12 mouse cellular contexts compared by ENCODE assay signal in the genomic region with DNA sequence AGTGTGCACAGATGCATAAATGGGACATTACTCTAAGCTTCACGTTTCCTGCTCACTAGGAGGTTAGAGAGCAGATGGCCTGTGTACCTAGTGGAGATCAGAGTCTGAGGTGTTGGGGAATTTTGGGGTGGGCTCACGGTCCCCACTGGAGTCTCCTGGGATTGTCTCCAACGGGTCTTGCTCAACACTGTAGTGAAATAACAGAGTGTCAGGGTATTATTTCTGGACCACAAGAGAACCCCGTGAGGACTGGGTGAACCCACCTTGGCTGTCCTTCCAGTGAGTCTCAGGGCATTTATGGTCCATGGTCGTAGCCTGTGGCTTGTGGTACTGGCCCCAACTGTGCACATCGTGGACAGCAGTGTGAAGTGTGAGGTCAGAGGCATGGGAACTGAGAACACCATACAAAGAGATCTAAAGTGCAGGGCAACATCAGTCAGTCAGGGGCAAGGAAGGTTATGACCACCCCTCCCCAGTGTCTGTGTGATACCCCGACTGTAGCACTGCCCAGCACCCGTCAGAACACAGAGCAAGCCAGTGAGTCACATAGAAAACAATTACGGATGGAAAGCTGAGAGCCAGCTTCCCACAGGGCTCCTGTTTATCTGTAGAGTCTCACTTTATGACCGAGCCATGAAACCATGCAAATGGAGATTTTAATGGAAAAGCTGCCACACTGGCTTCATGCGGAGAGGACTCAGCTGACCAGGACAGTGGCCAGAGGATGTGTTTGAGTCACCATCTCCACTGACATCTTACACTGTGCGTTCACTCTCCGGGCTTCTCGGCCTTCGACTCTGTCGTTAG.
A peak's percentile ranks its signal among the peaks of the same experiment; 100 is the strongest.
DNase-seq lines count a peak whose midpoint lies in the region; ATAC-seq and TF ChIP-seq lines count a peak whose summit lies in the region.
"Had no signal": no experiment of that assay in that cellular context is flagged by ENCODE, and none has a peak within 500 bp of the region (broad histone marks: within the 10 kb centered on the region; RNA-seq: fewer than 3 reads in every experiment).

No protein-coding gene starts in this region.

- ATAC-seq in kidney, postnatal 0 days (replicated peaks; ENCODE audit: low FRiP score, low read depth) = no peak
- no peak for ATAC-seq in embryonic facial prominence, embryonic 13.5 days (ENCODE audit: insufficient number of reproducible peaks, insufficient read depth, low FRiP score, low TSS enrichment, low read depth)
- no peak for ATAC-seq in limb, embryonic 15.5 days (ENCODE audit: insufficient number of reproducible peaks, low FRiP score, low TSS enrichment, low read depth)
- ATAC-seq: forebrain, embryonic 15.5 days; liver, postnatal 0 days had no signal

- no peaks in the 10 kb centered on the region for H3K36me3 ChIP-seq in kidney, postnatal 0 days (ENCODE audit: insufficient read depth, low read length)
- H3K36me3 ChIP-seq in embryonic facial prominence, embryonic 13.5 days = no peaks in the 10 kb centered on the region
- no peaks in the 10 kb centered on the region for H3K36me3 ChIP-seq in limb, embryonic 15.5 days
- H3K36me3 ChIP-seq: forebrain, embryonic 15.5 days had no signal

- no peak for TF ChIP-seq CTCF in kidney, postnatal 0 days (IDR thresholded peaks at IDR 0.05; ENCODE audit: low read depth)

- WGBS in kidney, postnatal 0 days = 60% methylated on average over 16 of the region's 16 CpGs
- 71% methylated on average over 16 of the region's 16 CpGs for WGBS in embryonic facial prominence, embryonic 13.5 days
- 64% methylated on average over 16 of the region's 16 CpGs for WGBS in limb, embryonic 15.5 days

- H3K9me3 ChIP-seq in kidney, postnatal 0 days (replicated peaks; ENCODE audit: low read length) = no peaks in the 10 kb centered on the region
- no peaks in the 10 kb centered on the region for H3K9me3 ChIP-seq in embryonic facial prominence, embryonic 13.5 days
- no peaks in the 10 kb centered on the region for H3K9me3 ChIP-seq in limb, embryonic 15.5 days
- H3K9me3 ChIP-seq: forebrain, embryonic 15.5 days had no signal

- DNase-seq in cerebellum, postnatal 10 days = peak; percentile 31 to 38
- DNase-seq in cerebellum, postnatal 36 days = no peak
- no peak for DNase-seq in kidney, postnatal 0 days (ENCODE audit: low spot score)
- no peak for DNase-seq in kidney, postnatal 10 days
- DNase-seq in thymus, postnatal 36 days = no peak
- DNase-seq in right cerebral cortex, adult 2 months (ENCODE audit: low spot score in 2 of 2) = no peak
- DNase-seq: cerebellum, postnatal 25 days; liver, postnatal 0 days; spleen, adult 18-20 months had no signal

- H3K4me1 ChIP-seq in kidney, postnatal 0 days (replicated peaks; ENCODE audit: insufficient read depth, low read length) = 0 out of 2 replicates have a peak, but pooled peaks cover 4% of the 10 kb centered on the region
- H3K4me1 ChIP-seq in embryonic facial prominence, embryonic 13.5 days = peaks cover 56% of the 10 kb centered on the region
- peaks cover 49% of the 10 kb centered on the region for H3K4me1 ChIP-seq in limb, embryonic 15.5 days

- no peaks in the 10 kb centered on the region for H3K27me3 ChIP-seq in kidney, postnatal 0 days (ENCODE audit: insufficient read depth, low read length)
- H3K27me3 ChIP-seq in embryonic facial prominence, embryonic 13.5 days = no peaks in the 10 kb centered on the region
- no peaks in the 10 kb centered on the region for H3K27me3 ChIP-seq in limb, embryonic 15.5 days
- H3K27me3 ChIP-seq: forebrain, embryonic 15.5 days had no signal

- H3K27ac ChIP-seq in kidney, postnatal 0 days = peak overlapping the region; percentile 76
- peak overlapping the region; percentile 94 for H3K27ac ChIP-seq in embryonic facial prominence, embryonic 13.5 days
- H3K27ac ChIP-seq in limb, embryonic 15.5 days = peak overlapping the region; percentile 95
- H3K27ac ChIP-seq: forebrain, embryonic 15.5 days had no signal

- H3K4me3 ChIP-seq in kidney, postnatal 0 days (replicated peaks; ENCODE audit: low read depth, low read length) = no peak overlapping the region
- no peak overlapping the region for H3K4me3 ChIP-seq in embryonic facial prominence, embryonic 13.5 days
- H3K4me3 ChIP-seq in limb, embryonic 15.5 days = no peak overlapping the region
- H3K4me3 ChIP-seq: forebrain, embryonic 15.5 days had no signal

- no peak overlapping the region for H3K4me2 ChIP-seq in kidney, postnatal 0 days (ENCODE audit: low read length)
- H3K4me2 ChIP-seq in embryonic facial prominence, embryonic 13.5 days = no peak overlapping the region
- H3K4me2 ChIP-seq in limb, embryonic 15.5 days = no peak overlapping the region
- H3K4me2 ChIP-seq: forebrain, embryonic 15.5 days had no signal

- H3K9ac ChIP-seq in kidney, postnatal 0 days (ENCODE audit: low read depth, low read length) = no peak overlapping the region
- no peak overlapping the region for H3K9ac ChIP-seq in embryonic facial prominence, embryonic 13.5 days
- no peak overlapping the region for H3K9ac ChIP-seq in limb, embryonic 15.5 days
- H3K9ac ChIP-seq: forebrain, embryonic 15.5 days; liver, postnatal 0 days had no signal

Comparison
In these comparisons a context has a peak if more than half of its experiments do, and no peak if none do; other contexts are left out.
1. DNase-seq: peak in cerebellum, postnatal 10 days (2 of 2); none in cerebellum, postnatal 36 days (0 of 2), kidney, postnatal 0 days (single experiment), kidney, postnatal 10 days (single experiment), thymus, postnatal 36 days (0 of 2) and right cerebral cortex, adult 2 months (0 of 2).
2. Peak in every context shown above with its lines, with median percentiles within 50 percentile points of each other: H3K27ac ChIP-seq.